Mouse (Mus musculus): ENCODE data around the gene Pomgnt1.

The Pomgnt1 gene

DNA sequence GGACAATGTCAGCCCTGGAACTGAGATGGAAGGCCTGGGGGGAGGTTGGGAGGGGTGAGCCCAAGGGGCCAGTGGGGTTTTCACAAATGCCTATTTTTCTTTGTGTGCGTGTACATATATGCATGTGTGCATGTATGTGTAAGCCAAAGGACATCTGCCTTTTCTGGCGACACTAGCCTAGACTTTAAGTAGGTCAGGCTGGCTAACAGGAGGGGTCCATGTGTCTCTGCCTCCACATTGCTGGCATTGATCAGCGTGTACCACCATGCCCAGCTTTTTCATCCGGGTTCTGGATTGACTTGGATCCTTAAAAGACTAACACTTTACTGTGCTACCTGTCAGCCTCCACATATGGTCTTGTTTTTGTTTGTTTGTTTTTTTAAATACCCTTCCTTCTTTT is 50.1 kb downstream of the Pomgnt1 start:
- DNase-seq (ENCODE audit: low spot score), result no peak

DNA sequence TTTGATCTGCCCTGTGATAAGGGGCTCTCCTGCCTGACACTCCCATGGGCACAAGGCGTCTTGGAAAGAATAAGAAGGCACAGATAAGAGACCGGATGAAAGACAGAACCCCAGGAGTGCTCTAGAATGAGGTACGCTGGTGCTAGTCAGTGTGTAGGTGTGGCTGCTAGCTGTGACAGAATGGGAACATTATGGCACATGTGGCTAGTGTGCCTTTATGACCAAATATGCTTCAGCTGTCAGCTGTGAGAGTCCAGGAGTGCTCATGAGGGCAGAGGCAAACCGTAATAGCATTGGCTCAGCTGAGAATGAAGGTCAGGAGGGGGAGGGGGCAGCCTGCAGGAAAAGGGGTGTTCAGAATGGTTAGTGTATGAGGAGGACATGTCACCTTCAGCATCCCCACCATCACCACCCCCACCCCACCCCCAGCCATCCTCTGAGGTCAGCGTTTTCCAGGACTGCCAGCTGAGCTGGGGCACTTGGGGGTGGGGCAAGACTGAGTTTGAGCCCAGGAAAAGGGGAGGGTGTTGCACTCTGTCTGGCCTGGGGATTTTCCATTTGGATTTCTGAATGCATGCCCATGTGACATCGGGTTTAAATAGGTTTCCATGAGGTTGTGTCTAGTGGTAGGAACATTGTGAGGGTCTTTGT is 51.0 kb downstream of the Pomgnt1 start:
- no peak for DNase-seq (ENCODE audit: low spot score)

DNA sequence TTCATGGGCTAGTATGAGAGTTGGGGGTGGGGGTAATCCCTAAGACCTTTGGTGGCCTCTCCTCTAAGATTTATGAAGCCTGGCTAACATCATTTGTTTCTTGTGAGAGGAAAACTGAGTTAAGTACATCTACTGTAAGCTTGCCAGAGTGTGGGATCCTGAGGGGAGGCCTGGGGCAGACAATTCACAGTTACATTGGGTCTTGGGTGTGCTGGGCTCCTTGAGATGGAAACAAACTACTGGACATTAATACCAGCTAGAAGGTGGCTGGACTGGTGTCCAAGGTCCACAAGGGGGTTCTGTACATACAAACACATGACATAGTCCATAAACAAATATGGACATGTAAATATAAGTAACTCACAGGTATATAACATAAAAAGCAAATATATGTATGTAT is 51.5 kb downstream of the Pomgnt1 start:
- DNase-seq (ENCODE audit: low spot score), result no peak

DNA sequence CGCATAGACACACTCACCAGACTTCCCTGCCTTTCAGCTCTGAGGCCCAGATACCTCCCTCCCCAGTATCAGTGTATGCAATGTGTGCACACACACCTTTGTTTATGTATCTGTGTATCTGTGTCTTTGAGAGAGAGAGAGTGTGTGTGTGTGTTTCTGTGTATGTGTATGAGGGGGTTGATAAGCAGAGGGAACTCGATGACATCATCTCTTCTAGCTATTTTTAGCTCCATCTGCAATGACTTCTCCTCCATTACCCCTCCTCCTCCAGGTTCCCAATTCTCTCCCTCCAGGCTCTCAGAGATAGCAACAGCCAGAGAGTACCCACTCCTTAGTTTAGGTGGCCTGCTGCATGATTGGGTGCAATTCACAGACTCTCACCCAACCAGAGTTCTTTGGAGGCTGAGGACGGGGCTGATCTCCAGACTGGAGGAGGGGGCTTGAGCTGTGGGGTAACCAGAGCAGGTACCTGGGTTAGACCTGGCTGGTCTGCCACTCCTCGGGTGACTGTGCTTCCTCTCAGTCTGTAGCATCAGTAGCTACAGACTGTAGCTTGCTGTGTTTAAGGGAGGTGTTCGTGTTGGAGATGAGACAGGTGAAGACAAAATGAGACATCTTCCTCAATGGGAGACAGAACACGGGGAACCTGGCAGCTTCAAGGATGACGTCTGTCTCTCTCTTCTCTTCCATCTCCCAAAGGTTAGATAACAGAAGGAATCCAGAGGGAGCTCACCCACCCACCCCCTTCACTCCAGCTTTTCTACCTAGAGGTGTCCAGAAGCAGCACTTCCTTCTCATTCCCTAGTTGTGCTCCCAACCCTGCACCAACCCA is 52.3 kb downstream of the Pomgnt1 start:
- DNase-seq (ENCODE audit: low spot score), result no peak

DNA sequence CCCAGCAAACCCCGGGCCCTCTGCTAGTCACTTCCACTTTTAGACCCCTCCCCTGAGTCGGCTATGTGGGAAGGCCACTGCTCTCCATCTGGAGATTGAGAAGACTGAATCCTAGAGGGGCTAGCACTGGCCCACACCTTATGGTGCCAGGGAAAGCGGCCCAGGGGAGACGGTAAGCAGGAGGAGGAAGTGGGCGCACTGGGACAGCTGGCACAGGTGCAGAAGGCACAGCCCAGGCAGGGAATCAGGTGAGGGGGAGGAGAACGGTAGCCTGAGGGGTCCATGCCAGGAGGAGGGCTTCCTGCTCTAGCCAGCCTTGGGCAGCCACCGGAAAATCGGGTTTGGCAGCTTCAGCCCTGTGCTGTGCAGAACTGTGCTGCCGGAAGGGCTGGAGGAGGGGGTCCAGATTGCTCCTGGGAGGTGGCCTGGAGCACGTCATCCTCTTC is 52.9 kb downstream of the Pomgnt1 start:
- no peak for DNase-seq (ENCODE audit: low spot score)

DNA sequence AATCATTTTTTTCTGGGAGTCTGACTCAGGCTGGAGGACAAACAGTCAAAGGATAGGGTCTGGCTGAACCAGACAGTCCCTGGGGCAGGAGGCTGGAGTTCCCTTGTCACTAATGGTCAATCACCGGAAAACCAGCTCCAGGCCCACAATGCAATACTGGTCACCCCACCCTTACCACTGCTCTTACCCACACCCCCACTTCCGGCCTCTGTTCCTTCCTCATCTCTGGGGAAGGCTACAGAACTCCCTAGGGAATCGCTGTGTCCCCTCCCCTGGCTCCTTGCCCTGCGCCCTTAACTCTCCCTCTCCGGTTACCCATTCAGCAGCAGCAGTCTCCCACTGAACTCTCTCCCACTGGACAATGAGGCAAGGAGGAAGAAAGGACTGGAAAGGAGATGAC is 53.5 kb downstream of the Pomgnt1 start:
- no peak for DNase-seq (ENCODE audit: low spot score)

DNA sequence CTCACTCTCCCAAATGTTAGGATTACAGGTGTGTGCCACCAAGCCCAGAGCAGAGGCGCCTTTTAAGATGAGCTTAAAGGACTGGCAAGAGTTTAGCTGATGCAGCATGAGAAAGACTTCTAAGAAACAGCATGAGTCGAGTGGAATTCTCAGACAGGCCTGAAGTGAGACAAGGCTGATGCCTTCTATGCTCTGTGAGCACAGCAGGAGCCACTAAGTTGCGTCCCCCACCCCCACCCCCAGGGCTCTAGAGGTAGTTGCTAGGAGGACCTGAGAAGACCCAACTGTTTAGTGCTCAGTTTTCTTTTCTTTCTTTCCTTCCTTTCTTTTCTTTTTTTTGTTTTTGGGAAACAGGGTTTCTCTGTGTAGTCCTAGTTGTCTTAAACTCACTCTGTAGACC is 58.4 kb downstream of the Pomgnt1 start:
- DNase-seq (ENCODE audit: low spot score), result no peak

DNA sequence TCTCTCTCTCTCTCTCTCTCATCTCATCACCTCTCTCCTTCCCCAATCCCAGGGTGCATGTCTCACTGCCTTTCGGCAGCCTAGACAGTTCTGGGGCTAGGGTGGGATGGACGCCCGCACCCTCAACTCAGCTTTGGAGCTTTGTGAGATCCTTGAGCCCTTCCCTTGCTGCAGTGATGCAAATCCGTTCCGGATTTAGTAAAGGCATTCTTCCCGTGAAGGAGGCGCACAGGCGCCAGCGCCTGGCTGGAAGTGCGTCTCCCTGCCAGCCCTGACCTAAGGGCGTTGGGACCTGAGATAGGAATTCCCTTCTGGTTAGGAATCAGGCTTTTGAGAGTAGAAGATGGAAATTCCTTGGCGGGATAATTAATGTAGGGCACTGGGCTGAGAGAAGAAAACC is 59.1 kb downstream of the Pomgnt1 start:
- no peak for DNase-seq (ENCODE audit: low spot score)

DNA sequence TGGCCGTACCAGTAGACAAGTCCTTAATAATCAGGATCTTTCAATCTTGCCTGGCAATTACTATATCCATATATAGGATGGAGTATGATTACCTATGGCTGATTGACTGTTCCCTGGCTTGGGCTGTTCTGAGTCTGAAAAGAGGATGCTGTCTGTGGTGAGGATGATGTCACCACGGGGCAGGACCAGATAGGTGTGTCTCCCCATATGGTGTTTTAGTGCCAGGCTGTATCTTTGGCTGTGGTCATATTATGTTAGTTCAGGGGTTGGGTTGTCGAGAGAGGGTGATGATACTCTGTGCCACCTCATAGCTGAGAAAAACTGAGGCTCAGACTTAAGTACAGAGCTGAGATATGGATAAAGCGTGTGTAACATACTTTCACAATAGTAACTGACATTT is 61.4 kb downstream of the Pomgnt1 start:
- no peak for DNase-seq (ENCODE audit: low spot score)

DNA sequence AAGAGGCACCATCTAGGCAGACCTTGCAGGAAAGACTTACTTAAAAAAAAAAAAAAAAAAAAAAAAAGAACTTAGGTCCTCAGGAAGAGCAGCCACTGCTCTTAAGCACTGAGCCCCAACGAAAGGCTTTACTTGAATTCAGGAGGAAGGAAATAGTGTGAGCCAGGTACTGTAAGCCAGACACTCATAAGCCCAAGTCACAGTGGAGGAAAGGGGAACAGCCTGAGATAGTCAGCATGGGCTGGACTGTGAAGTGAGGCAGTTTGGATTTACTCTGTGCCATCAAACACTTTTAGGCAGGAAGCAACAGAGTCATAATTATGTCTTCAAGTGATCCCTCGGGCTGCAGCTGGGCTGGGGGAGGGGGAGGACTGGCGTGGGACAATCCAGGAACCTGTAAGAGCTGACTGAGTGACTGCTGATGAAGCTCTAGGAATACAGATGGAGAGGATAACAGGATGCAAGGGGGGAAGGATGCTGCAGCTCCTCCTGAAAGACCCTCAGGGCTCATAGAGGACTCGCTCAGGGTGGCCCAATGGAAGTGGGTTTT is 68.7 kb downstream of the Pomgnt1 start:
- DNase-seq (ENCODE audit: low spot score), result no peak

DNA sequence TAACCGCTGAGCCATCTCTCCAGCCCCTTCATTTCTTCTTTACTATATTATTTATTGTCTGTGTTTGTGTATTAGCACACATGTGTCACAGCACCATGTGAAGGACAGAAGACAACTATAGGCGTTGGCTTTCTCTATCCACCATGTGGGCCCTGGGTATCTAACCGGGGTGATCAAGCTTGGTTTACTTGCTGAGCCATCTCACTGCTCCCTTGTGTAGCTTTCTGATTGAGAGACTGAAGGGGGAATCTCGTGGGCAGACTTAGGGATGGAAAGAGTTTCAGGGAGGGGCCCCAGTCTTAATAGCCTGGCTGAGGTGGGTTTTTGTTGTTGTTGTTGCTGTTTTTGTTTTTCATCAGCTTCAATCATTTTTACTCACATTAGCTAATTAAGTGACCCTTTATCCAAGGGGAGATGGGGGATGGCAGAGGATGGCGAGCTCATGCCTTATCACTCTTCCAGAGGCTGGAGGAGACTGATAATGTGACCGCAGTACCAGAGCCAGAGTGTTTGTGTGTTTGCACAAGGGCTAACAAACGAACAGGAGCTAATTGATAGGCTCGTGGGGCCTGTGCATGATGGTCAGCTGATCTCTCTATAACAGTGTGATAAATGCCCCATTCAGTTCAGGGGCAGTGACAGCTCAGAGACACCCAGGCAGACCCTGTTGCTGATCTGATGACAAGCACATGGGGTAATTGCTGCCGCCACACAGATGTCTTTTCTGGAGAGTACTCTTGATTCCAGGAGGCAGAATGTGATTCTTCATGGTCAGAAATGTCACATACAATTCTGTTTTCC is 70.1 kb downstream of the Pomgnt1 start:
- DNase-seq (ENCODE audit: low spot score), result no peak

DNA sequence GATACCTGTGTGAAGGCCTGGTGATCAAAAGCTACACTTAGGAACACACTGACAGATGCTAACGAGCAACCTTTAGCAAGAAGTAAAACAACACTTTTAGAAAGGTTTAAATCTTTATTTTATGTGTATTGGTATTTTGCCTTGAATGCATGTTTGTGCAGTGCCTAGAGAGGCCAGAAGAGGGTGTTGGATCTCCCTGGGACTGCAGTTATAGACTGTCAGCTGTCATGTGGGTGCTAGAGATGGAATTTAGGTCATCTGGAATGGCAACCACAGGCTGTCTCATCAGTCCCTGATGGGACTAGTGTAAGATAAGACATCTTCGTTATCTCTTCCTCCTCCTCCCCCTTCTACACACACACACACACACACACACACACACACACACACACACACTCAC is 74.8 kb downstream of the Pomgnt1 start:
- no peak for DNase-seq (ENCODE audit: low spot score)

DNA sequence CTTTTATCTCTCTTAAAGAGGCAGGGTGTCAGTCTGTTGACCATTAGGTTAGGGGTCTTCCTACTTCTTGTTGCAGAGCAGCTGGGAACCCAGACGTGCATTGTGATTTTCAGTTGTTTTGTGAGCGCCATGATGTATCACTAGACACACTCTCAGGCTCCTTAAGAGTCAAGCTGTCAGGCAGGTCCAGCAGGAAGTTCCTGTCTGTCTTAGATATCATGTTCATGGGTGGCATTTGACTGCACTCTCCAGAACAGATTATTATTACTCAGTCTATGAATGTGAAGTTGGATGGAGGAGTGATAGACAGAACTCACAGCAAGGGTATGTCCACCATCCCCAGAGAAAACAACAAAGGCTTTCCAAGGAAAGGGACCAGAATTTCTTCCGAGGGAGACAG is 80.8 kb downstream of the Pomgnt1 start:
- no peak for DNase-seq (ENCODE audit: low spot score)

DNA sequence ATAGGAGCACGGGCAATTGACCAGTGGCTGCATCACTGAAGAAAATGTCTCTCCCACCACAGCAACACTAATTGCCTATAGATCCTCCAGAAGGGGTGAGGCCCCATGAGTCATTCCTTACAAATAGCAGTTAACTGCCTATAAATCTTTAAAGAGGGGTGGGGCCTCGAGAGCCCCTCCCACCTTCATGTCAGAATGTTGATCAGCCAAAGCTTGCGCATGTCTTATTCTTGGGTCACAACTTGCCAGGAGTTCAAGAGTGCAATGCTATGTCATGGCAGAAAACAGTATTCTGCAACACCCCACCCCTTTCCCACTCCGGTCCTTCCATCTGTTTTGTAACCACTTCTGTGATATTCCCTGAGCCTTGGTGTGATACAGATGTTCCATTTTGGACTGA is 82.9 kb downstream of the Pomgnt1 start:
- DNase-seq (ENCODE audit: low spot score), result no peak

DNA sequence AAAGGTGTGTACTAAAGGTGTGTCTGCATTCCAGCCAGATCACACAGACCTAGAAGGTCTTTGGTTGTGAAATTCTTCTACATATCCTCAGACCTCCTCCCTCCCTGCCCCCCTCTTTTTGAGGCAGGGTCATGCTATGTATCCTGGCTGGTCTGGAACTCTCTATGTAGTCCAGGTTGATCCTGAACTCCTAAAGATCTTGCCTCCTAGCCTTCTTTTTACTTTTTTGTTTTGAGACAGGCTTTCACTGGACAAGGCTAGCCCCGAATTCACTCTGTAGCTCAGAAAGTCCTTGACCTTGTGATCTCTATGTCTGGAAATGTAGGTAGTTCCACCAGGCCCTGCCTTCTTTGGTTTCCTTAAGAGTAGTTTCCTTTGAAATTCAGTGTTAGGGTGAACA is 85.3 kb downstream of the Pomgnt1 start:
- no peak for DNase-seq (ENCODE audit: low spot score)
